Mouse (Mus musculus) embryonic fibroblast, embryonic 13.5 days (primary cell): ENCODE data around the gene Cbl.

ENCODE experiments used
- CTCF ChIP-seq: IDR thresholded peaks from 2 replicates; pipeline ENCODE4 v1.5.1; 2011; ENCODE audit warnings: mild to moderate bottlenecking, control low read depth, low read length, moderate library complexity, borderline replicate concordance; ENCODE audit not compliant: insufficient read depth
- POLR2A ChIP-seq: IDR thresholded peaks from 2 replicates; pipeline ENCODE4 v1.6.1; 2011; ENCODE audit warnings: low read depth, mild to moderate bottlenecking, control low read depth, low read length, moderate library complexity

DNA sequence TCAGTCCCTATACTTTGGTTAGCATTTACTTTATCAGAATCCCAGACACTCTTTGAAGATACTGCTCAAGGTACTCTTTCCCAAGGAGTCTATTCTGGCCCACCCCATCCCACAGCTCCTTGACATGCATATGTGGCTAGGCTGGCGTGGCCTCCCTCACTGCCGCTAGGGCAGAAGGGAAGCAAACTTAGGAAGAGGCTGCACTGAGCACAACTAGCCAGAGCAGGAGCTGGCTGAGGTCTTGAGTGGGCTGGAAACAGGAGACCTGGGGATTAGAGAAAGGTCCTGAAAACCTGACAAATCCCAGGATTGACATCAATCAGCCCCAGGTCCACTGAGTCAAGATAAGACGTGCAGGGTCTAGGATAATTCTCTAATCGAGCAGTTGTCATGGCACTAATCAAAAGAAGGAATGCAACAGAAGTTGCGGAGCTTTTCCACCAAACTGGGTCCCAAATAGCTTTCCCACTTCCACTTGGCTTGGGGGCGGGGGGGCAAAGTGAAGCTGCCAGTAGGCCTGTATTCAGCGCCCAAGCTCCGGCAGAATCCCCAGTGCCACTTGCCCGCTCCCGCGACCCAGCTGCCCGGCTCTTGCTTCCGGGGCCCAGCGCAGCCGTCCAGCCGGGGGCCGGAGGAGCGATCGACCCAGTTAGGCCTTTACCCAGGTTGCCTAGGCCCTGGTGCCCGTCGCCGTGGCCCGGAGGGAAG is 33.6 kb upstream of the Cbl start:
- TF ChIP-seq POLR2A, result peak; percentile 45
- TF ChIP-seq CTCF, result no peak
